Mouse (Mus musculus): ENCODE data around the gene Arhgap33. TPM values are rescaled to one million over a fixed set of nuclear protein-coding genes. Genes with fewer than 3 reads are reported as not detected.

Arhgap33 gene
- polyA plus RNA-seq, 1 experiment from 2014 or later, result 6.2 TPM

Small RNAs within 50 kb of the gene (microRNA-seq; reads per million reads assigned to microRNA genes)
- 3.4 reads per million, percentile 12 among the genes with 10 or more reads in this experiment for gene Gm38670

Other genes starting within 250 kb of the Arhgap33 start
- gene Clip3, start 243.3 kb downstream of the Arhgap33 start, polyA plus RNA-seq (2015; fragmentation: Nextera tagmentation; extraction: Ambion mirVana), result 8.0 and 12.0 TPM in 2 replicates
- gene Alkbh6, start 226.3 kb downstream of the Arhgap33 start, polyA plus RNA-seq (2015; fragmentation: Nextera tagmentation; extraction: Ambion mirVana), result 57.4 and 64.4 TPM in 2 replicates
- 6.1 and 18.8 TPM in 2 replicates for gene Syne4, start 220.3 kb downstream of the Arhgap33 start, polyA plus RNA-seq (2015; fragmentation: Nextera tagmentation; extraction: Ambion mirVana)
- 5.1 TPM in 1 of 2 replicates, not detected in the other for gene E130208F15Rik, start 213.3 kb downstream of the Arhgap33 start, polyA plus RNA-seq (2015; fragmentation: Nextera tagmentation; extraction: Ambion mirVana)
- gene Sdhaf1, start 211.2 kb downstream of the Arhgap33 start, polyA plus RNA-seq (2015; fragmentation: Nextera tagmentation; extraction: Ambion mirVana), result 14.4 and 17.5 TPM in 2 replicates
- 1.4 and 2.1 TPM in 2 replicates for gene Lrfn3, start 172.3 kb downstream of the Arhgap33 start, polyA plus RNA-seq (2015; fragmentation: Nextera tagmentation; extraction: Ambion mirVana)
- gene Tyrobp, start 121.3 kb downstream of the Arhgap33 start, polyA plus RNA-seq (2015; fragmentation: Nextera tagmentation; extraction: Ambion mirVana), result 27.1 and 46.0 TPM in 2 replicates
- 0.98 and 2.7 TPM in 2 replicates for gene Hcst, start 115.2 kb downstream of the Arhgap33 start, polyA plus RNA-seq (2015; fragmentation: Nextera tagmentation; extraction: Ambion mirVana)
- 0.76 and 1.5 TPM in 2 replicates for gene Nfkbid, start 113.3 kb downstream of the Arhgap33 start, polyA plus RNA-seq (2015; fragmentation: Nextera tagmentation; extraction: Ambion mirVana)
- gene Aplp1, start 89.5 kb downstream of the Arhgap33 start, polyA plus RNA-seq (2015; fragmentation: Nextera tagmentation; extraction: Ambion mirVana), result 14.7 and 21.7 TPM in 2 replicates
- gene Kirrel2, start 77.4 kb downstream of the Arhgap33 start, polyA plus RNA-seq (2015; fragmentation: Nextera tagmentation; extraction: Ambion mirVana), result 0.16 TPM in 2 replicates
- gene Nphs1, start 76.7 kb downstream of the Arhgap33 start, polyA plus RNA-seq (2015; fragmentation: Nextera tagmentation; extraction: Ambion mirVana), result 0.09 and 0.14 TPM in 2 replicates
- gene Prodh2, start 41.4 kb downstream of the Arhgap33 start, polyA plus RNA-seq (2015; fragmentation: Nextera tagmentation; extraction: Ambion mirVana), result 0.15 and 0.74 TPM in 2 replicates
- 155 and 176 TPM in 2 replicates for gene Hspb6, start 17.1 kb upstream of the Arhgap33 start, polyA plus RNA-seq (2015; fragmentation: Nextera tagmentation; extraction: Ambion mirVana)
- 8.0 and 9.4 TPM in 2 replicates for gene Proser3, start 17.2 kb upstream of the Arhgap33 start, polyA plus RNA-seq (2015; fragmentation: Nextera tagmentation; extraction: Ambion mirVana)
- gene Lin37, start 24.8 kb upstream of the Arhgap33 start, polyA plus RNA-seq (2015; fragmentation: Nextera tagmentation; extraction: Ambion mirVana), result 32.7 and 33.1 TPM in 2 replicates
- 90.0 and 97.8 TPM in 2 replicates for gene U2af1l4, start 28.2 kb upstream of the Arhgap33 start, polyA plus RNA-seq (2015; fragmentation: Nextera tagmentation; extraction: Ambion mirVana)
- 8.4 and 10.8 TPM in 2 replicates for gene Gm49396, start 28.3 kb upstream of the Arhgap33 start, polyA plus RNA-seq (2015; fragmentation: Nextera tagmentation; extraction: Ambion mirVana)
- 104 and 106 TPM in 2 replicates for gene Psenen, start 28.6 kb upstream of the Arhgap33 start, polyA plus RNA-seq (2015; fragmentation: Nextera tagmentation; extraction: Ambion mirVana)
- 3.7 and 4.0 TPM in 2 replicates for gene Igflr1, start 30.4 kb upstream of the Arhgap33 start, polyA plus RNA-seq (2015; fragmentation: Nextera tagmentation; extraction: Ambion mirVana)
- 4.2 and 4.4 TPM in 2 replicates for gene Kmt2b, start 53.7 kb upstream of the Arhgap33 start, polyA plus RNA-seq (2015; fragmentation: Nextera tagmentation; extraction: Ambion mirVana)
- 0.14 and 0.23 TPM in 2 replicates for gene Zbtb32, start 63.8 kb upstream of the Arhgap33 start, polyA plus RNA-seq (2015; fragmentation: Nextera tagmentation; extraction: Ambion mirVana)
- 0.43 and 1.4 TPM in 2 replicates for gene Upk1a, start 77.8 kb upstream of the Arhgap33 start, polyA plus RNA-seq (2015; fragmentation: Nextera tagmentation; extraction: Ambion mirVana)
- gene Cox6b1, start 91.1 kb upstream of the Arhgap33 start, polyA plus RNA-seq (2015; fragmentation: Nextera tagmentation; extraction: Ambion mirVana), result 1,740 and 2,396 TPM in 2 replicates
- gene Etv2, start 100.8 kb upstream of the Arhgap33 start, polyA plus RNA-seq (2015; fragmentation: Nextera tagmentation; extraction: Ambion mirVana), result not detected in 2 replicates
- gene Rbm42, start 115.3 kb upstream of the Arhgap33 start, polyA plus RNA-seq (2015; fragmentation: Nextera tagmentation; extraction: Ambion mirVana), result 73.7 and 92.8 TPM in 2 replicates
- gene Haus5, start 129.9 kb upstream of the Arhgap33 start, polyA plus RNA-seq (2015; fragmentation: Nextera tagmentation; extraction: Ambion mirVana), result 23.4 and 33.8 TPM in 2 replicates
- gene Pmis2, start 136.5 kb upstream of the Arhgap33 start, polyA plus RNA-seq (2015; fragmentation: Nextera tagmentation; extraction: Ambion mirVana), result not detected in 2 replicates
- 1.0 and 1.4 TPM in 2 replicates for gene 2200002J24Rik, start 163.9 kb upstream of the Arhgap33 start, polyA plus RNA-seq (2015; fragmentation: Nextera tagmentation; extraction: Ambion mirVana)
- gene Atp4a, start 177.1 kb upstream of the Arhgap33 start, polyA plus RNA-seq (2015; fragmentation: Nextera tagmentation; extraction: Ambion mirVana), result 0.37 and 0.62 TPM in 2 replicates
- 167 and 172 TPM in 2 replicates for gene Tmem147, start 194.5 kb upstream of the Arhgap33 start, polyA plus RNA-seq (2015; fragmentation: Nextera tagmentation; extraction: Ambion mirVana)
- 0.13 TPM in 1 of 2 replicates, not detected in the other for gene Gapdhs, start 208.6 kb upstream of the Arhgap33 start, polyA plus RNA-seq (2015; fragmentation: Nextera tagmentation; extraction: Ambion mirVana)
- 1.2 and 1.5 TPM in 2 replicates for gene Sbsn, start 216.4 kb upstream of the Arhgap33 start, polyA plus RNA-seq (2015; fragmentation: Nextera tagmentation; extraction: Ambion mirVana)
- gene Dmkn, start 228.7 kb upstream of the Arhgap33 start, polyA plus RNA-seq (2015; fragmentation: Nextera tagmentation; extraction: Ambion mirVana), result 2.8 and 3.6 TPM in 2 replicates